Mouse (Mus musculus) retina, embryonic 14.5 days (tissue): Measurements from ENCODE around the gene B4galt7.
"Not testable (repeated sequence)": the region's sequence is repeated elsewhere in the genome, so short reads cannot be mapped to it uniquely, and the experiment has no call there.

Source experiments
- DNase-seq: peaks from one replicate; pipeline ENCODE4 v3.0.0-alpha.2; 2015; ENCODE audit warnings: low spot score

Gene B4galt7

DNA sequence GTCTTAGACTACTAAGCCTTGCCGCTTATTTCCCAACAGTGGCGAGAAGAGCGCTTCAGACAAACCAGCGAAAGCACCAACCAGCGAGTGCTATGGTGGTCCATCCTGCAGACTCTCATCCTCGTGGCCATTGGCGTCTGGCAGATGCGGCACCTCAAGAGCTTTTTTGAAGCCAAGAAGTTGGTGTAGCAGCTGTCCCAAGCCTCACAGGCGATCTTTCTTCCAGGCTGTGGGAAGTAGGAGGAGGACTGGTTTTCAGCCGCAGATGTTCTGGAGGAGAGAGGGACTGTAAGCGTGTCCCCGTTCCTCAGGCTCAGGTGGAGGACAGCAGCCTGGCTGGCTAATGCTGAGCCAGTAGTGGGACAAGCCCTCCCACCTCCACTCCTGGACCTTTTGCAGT, 2.9 kb upstream of the B4galt7 start:
- DNase-seq: no peak

- DNase-seq: no peak
Observed at GRCm38 (mm10) chr13:55600657-55601056, 961 bp downstream of the B4galt7 start.

DNA sequence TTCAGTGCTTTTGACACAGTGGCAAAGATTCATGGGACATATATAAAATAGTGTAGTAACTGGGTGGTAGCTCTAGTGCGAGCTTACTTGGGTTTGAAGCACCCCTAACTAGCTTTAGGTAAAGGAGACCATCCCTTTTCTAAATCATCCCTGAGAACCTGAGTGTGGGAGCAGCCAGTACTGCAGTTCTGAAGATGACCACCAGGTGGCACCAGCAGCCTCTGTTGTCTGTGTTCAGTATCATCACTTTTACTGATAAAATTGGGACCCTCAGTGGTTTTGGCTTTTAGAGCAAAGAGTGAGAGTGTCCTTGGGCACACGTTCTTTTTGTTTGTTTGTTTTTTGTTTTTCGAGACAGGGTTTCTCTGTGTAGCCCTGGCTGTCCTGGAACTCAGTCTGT, 1.9 kb downstream of the B4galt7 start:
- peak; percentile 96 for DNase-seq

DNA sequence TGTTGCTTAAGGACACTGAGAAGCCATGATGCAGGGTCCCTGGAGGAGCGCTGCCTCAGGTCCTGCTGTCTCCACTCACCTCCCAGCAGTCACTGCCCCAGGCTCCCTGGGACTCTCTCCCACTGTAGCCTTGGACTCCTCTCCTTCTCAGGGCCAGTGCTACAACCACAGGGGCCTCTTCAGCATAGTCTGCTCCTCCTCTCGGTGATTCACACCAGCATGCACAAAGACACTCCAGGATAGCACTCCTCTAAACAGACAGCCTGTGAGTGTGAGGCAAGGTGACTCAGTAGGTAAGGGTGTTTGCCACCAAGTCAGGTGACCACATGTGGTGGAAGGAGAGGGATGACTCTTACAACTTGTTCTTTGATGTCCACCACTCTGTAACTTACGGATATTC, 4.9 kb downstream of the B4galt7 start:
- DNase-seq: no peak

DNA sequence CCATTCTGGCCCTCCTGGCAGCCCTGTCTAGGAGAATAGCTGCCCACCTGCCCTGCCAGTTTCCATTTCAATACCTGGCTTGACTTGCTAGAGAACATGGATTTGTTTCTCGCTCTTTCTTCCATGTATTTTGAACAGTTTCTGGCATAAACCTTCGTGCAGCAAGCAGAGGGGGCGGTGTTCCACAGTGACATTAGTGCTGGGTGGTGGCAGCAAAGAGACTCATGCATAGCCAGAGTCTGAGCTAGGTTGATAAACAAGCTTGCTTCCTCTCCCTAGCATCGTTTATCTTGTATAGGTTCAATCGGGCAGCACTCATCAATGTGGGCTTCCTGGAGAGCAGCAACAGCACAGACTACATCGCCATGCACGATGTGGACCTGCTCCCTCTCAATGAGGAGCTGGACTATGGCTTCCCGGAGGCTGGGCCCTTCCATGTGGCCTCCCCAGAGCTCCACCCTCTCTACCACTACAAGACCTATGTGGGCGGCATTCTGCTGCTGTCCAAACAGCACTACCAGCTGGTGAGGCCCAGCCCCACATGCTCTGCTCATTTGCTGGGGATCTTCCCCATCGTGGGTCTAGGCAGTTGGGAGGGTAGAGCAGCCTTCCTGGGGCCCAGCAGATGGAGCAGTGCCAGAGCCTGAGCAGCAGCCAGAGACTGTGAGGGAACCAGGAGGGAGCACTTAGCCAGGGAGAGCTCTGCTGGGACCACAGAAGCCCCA, 7.4 kb downstream of the B4galt7 start:
- no peak for DNase-seq

DNA sequence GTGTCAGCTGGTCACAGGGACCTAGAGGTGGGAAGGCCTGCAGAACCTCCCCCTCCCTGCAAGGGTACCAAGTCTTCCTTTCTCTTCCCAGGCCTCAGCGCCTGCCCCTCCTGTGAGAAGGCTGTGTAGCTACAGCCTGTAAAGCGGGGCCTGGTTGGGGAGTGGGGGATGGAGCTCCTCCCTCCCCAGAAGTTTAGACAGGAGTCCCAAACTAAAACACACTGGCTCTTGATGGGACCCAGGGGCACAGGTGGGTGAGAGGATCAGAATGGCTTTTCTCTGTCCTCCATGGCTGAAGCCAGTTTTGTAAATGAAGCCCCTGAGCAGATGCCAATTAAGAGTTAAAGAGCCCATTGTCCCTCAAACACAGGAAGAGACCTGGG, 7.9 kb downstream of the B4galt7 start:
- DNase-seq: no peak

- no peak for DNase-seq
Observed at GRCm38 (mm10) chr13:55611996-55612395, 12.3 kb downstream of the B4galt7 start.

- DNase-seq: peak; percentile 24
Observed at GRCm38 (mm10) chr13:55613471-55613870, 13.8 kb downstream of the B4galt7 start.

GRCm38 (mm10) chr13:55619328-55619727, 19.6 kb downstream of the B4galt7 start:
- no peak for DNase-seq

- no peak for DNase-seq
Observed at GRCm38 (mm10) chr13:55620275-55620674, 20.6 kb downstream of the B4galt7 start.

DNA sequence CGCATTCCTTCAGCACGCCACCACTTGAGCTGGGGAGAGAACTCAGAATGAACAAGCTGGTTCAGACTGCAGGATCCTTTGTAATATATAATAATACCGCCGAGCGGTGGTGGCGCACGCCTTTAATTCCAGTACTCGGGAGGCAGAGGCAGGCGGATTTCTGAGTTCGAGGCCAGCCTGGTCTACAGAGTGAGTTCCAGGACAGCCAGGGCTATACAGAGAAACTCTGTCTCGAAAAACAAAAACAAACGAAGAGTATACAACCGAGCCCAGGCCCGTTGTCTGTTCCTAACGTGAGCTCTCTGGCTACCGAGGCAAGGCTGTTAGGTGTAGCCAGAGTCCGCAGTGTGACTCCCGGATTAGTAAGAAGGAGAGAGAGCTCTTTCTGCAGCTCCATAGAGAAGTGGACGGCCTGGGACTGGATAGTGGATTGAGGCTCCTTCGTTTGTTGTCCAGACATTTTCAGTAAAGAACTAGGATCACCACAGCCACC, 22.5 kb downstream of the B4galt7 start:
- not testable (repeated sequence) for DNase-seq

GRCm38 (mm10) chr13:55622649-55623541, 23.2 kb downstream of the B4galt7 start, which contains the start of gene Caml:
TSS of gene Caml (plus strand) at chr13:55623005.
- peak; percentile 92 for DNase-seq

DNA sequence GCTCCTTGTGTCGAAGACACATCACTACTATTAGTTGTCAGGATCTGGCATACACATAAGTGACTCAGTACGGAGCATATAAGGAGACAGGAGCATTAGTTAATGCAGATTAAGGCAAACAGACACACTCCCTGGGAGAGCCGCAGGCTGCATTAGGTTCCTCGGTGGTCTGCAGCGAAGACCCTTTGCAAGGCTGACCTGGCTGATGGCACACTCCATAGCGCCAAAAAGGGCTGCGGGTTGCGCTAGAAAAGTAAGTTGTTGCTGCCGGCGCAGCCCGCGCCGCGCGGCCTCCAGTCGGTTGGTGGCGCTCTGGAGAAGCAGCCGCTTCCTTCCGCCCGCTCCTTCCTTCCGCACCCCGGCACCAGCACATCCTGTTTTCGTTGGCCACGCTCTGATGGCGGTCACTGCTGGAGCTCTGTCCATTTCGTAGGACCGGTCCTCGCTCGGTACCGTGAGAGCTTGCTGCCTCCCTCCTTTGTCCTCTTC, 35.0 kb downstream of the B4galt7 start, which contains the start of gene Ddx46:
TSS of gene Ddx46 (plus strand) at position 389 of the 489 bp plus-strand sequence.
- peak; percentile 97 for DNase-seq

DNA sequence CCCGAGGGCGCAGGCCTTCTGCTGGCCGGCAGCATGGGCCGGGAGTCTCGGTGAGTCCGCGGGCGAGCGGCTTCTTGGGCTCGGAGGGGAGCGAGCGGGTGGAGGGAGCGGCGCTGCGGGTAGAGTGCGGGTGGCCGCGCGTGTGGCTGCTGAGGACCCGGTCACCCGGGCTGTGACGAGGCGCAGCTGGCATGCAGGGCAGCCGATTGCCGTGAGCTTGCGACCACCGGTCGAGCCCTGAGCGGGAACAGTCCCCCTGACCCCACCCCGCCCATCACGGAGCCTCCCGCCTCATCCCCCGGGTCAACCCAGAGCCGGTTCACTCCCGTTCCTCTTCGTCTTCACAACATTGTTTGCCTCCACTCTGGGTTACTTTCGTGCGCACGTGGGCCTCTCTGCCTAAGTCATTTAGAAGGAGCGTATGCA, 35.5 kb downstream of the B4galt7 start:
- DNase-seq: no peak

DNA sequence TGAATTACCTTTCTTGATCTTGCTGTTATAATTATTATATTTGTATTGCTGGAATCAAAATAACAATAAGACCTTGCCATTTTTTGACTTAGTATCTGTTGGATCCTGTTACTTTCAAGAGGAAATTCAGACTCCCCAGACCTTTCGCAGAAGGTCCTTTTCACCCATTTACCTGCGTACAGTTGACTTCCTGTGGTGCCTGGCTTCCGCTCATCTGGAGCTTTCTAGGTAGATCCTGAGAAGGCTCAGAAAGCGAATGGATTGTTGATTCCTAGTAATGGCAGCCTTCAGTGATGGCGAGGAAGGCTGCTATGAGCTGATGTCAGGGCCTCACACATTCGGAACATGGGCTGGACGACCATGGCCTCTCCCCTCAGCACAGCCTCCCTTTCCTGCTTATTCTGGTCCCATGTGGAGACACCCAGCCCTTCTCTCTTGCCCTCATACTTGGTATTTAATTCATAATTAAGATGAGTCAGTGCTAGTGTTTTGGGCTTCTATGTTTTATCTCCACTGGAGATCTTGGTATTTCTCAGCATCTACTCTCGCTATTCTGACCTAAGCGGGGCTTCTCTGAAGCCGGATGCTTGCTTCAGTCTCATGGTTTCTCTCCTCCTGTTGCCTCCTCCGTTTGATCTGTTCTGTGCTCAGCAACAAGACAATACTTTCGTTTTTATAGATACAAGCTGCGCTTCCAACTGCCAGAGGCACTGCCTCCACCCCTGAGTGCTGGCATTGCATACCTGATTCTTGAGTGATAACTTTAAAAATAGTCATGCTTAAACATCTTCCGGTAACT, 36.7 kb downstream of the B4galt7 start:
- no peak for DNase-seq

DNA sequence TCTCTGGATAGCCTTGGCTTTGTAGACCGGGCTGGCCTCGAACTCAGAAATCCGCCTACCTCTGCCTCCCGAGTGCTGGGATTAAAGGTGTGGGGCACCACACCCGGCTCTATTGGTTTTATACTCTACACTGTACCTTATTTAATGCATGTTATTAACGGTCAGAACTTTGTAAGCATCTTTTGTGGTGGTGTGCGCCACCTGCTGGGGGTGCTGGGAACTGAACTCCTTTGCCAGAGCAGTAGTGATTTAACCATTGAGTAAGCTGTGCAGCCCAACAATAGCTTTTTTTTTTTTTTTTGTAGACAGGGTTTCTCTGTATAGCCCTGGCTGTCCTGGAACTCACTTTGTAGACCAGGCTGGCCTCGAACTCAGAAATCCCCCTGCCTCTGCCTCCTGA, 40.8 kb downstream of the B4galt7 start:
- DNase-seq: peak; percentile 91

DNA sequence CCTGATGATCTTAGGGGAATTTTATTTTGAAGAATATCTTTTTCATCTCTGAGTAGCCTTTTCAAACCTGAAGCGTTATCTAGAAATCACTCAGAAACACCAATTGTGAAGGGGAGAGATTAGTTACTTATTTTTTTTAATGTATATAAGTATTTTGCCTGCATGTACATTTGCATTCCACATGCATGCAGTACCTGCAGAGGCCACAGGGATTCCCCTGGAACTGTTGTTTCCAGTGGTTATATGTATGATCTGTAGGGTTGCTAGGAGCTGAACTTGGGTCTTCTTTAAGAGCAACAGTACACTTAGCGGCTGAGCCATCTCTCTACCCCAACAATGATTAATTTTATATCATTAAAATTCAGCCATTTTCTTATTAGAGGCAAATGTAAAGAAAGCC, 44.8 kb downstream of the B4galt7 start:
- peak; percentile 58 for DNase-seq

GRCm38 (mm10) chr13:55650098-55650497, 50.4 kb downstream of the B4galt7 start:
- peak; percentile 4 for DNase-seq

DNA sequence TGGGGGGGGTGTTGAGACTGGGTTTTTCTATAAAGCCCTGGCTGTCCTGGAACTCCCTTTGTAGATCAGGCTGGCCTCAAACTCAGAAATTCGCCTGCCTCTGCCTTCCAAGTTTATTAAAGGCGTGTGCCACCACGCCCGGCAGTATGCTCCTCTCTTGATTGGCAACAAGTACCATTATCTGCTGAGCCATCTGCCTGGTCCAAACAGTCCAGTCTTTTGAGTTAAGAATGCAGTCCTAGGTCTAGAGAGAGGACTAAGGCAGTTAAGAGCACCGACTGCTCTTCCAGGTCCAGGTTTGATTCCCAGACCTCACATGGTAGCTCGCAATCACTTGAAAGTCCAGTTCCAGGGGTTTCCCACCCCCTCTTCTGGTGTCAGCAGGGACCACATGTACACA, 51.3 kb downstream of the B4galt7 start:
- no peak for DNase-seq
